Mouse (Mus musculus): ENCODE measurements around the gene Lyl1.

DNA sequence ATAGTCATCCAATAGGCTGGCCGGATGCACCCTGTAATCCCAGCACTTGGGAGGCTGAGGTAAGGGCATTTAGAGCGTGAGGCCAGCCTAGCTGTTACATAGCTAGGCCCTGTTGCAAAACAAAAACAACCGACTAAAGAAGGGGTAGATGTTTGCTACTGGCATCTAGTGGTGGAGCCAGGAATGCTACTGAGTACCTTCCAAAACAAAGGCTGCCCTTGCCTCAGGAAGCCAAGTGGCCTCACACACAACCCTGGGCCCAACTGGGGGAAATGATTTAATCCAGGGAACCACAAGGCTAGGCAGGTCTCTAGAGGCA, 24.6 kb downstream of the Lyl1 start:
- TF ChIP-seq CTCF (IDR thresholded peaks at IDR 0.05; ENCODE audit: low read depth, low read length): peak; percentile 35; the same call in 1 of the 2 replicates
- TF ChIP-seq TAL1 (conservative IDR thresholded peaks at IDR 0.05; ENCODE audit: low read depth, low read length): no peak
- TF ChIP-seq GATA1 (IDR thresholded peaks at IDR 0.05; ENCODE audit: borderline replicate concordance, low read length): no peak
- TF ChIP-seq POLR2AphosphoS5 (IDR thresholded peaks at IDR 0.05; ENCODE audit: insufficient replicate concordance, low read depth, low read length): no peak
- TF ChIP-seq GATA2 (IDR thresholded peaks at IDR 0.05; ENCODE audit: borderline replicate concordance, low read depth, low read length): no peak
